Mouse (Mus musculus): ENCODE data around the gene Tbc1d7.

DNA sequence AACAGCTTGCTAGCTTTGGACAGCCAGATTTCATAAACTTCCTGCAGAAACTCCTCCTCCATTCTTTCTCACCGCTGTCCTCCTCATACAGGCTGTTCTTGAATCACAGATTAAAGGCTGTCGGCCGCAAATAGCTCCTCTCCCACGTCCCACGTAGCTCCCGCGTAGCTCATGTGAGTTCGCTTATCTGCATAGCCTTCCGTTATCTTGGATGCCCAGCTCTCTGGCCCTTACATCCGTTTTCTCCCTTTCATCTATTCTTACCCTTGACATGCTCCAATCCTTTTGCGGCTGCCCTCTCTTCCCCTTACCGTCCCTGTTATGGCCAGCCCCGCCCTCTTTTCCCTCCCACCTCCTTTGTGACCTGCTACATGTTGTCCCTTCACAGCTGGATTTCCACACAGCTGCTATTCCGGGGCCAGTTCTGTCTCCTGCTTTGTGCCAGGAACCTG is 20.5 kb upstream of the Tbc1d7 start:
- no peak for TF ChIP-seq CTCF (conservative IDR thresholded peaks at IDR 0.05; ENCODE audit: low read length)
- no peak for TF ChIP-seq POU5F1 (IDR thresholded peaks at IDR 0.05; ENCODE audit: borderline replicate concordance, low read length)
